Mouse (Mus musculus) forebrain, embryonic 16.5 days (tissue): ENCODE measurements around the gene Tmem102. TPM values are rescaled to one million over a fixed set of nuclear protein-coding genes. Genes with fewer than 3 reads are reported as not detected.
A peak's percentile ranks its signal among the peaks of the same experiment; 100 is the strongest.

Experiments
- ATAC-seq: fragments of 200-750 bp; cut with Nextera tagmentation; 2 replicates; pipeline ENCODE4 v1.8.0; 2017; ENCODE audit warnings: mild to moderate bottlenecking, moderate library complexity
- H3K27ac ChIP-seq: fragments of 300-500 bp; sonication (generic); 2 replicates; pipeline ENCODE4 v1.5.1; 2014; ENCODE audit warnings: low read length, control low read depth
- H3K27me3 ChIP-seq: fragments of 300-500 bp; sonication (generic); replicated peaks from 2 replicates; pipeline ENCODE4 v1.6.1; 2014; ENCODE audit warnings: low read length; ENCODE audit not compliant: control insufficient read depth, insufficient read depth
- H3K36me3 ChIP-seq: fragments of 300-500 bp; sonication (generic); 2 replicates; pipeline ENCODE4 v1.6.1; 2014; ENCODE audit not compliant: control insufficient read depth, insufficient read depth
- H3K4me1 ChIP-seq: fragments of 300-500 bp; sonication (generic); replicated peaks from 2 replicates; pipeline ENCODE4 v1.6.1; 2014; ENCODE audit warnings: low read length; ENCODE audit not compliant: control insufficient read depth, insufficient read depth
- H3K4me2 ChIP-seq: fragments of 300-500 bp; sonication (generic); 2 replicates; pipeline ENCODE4 v1.6.1; 2014; ENCODE audit warnings: mild to moderate bottlenecking, low read length, control low read depth
- H3K4me3 ChIP-seq: fragments of 300-500 bp; sonication (generic); replicated peaks from 2 replicates; pipeline ENCODE4 v1.5.1; 2014; ENCODE audit warnings: mild to moderate bottlenecking, low read length, control low read depth
- H3K9ac ChIP-seq: fragments of 300-500 bp; sonication (generic); replicated peaks from 2 replicates; pipeline ENCODE4 v1.6.1; 2014; ENCODE audit warnings: low read depth, low read length, control low read depth
- H3K9me3 ChIP-seq: fragments of 300-500 bp; sonication (generic); 2 replicates; pipeline ENCODE4 v1.6.1; 2016; ENCODE audit warnings: low read length; ENCODE audit not compliant: control insufficient read depth
- WGBS: fragments of 180-500 bp; shearing (Covaris S2); extraction: QIAGEN DNeasy Blood & Tissue Kit; methylation state at CpG from one replicate; pipeline ENCODE4 v1.1.7; 2014; 5-methylcytosine and 5-hydroxymethylcytosine counted together
- polyA plus RNA-seq: library from polyadenylated mRNA; unstranded; fragments of >200 nt; fragmentation: Nextera tagmentation; extraction: Ambion mirVana; gene quantifications from 2 replicates; pipeline ENCODE4 v1.2.1, GENCODE M21; 2015

Tmem102 gene
- polyA plus RNA-seq, 1 experiment from 2014 or later, result 0.77 TPM

GRCm38 (mm10) chr11:69766126-69766609 is 39.3 kb downstream of the Tmem102 start:
- Histone ChIP-seq H3K4me3 (peak overlapping the region; percentile 87), H3K9me3 (no peaks in the 10 kb centered on the region), H3K27me3 (no peaks in the 10 kb centered on the region), H3K4me2 (peak overlapping the region; percentile 70), H3K4me1 (peaks cover 23% of the 10 kb centered on the region), H3K36me3 (no peaks in the 10 kb centered on the region), H3K27ac (peak overlapping the region; percentile 70), H3K9ac (peak overlapping the region; percentile 95)
- WGBS, result under 1% methylated on average over 34 of the region's 37 CpGs
- ATAC-seq, result peak; percentile 82

GRCm38 (mm10) chr11:69765221-69766125 is 40.0 kb downstream of the Tmem102 start, which contains the start of gene Zbtb4:
TSS of gene Zbtb4 (plus strand) at chr11:69765912.
- peak within 1 kb of the TSS; percentile 95 for H3K9ac ChIP-seq
- H3K4me2 ChIP-seq, result peak within 1 kb of the TSS; percentile 70
- peaks cover 25% of the 10 kb centered on the region for H3K4me1 ChIP-seq
- peak within 1 kb of the TSS; percentile 70 for H3K27ac ChIP-seq
- ATAC-seq, result peak; percentile 59
- no peaks in the 10 kb centered on the region for H3K9me3 ChIP-seq
- no peaks in the 10 kb centered on the region for H3K36me3 ChIP-seq
- no peaks in the 10 kb centered on the region for H3K27me3 ChIP-seq
- WGBS, result 21% methylated on average over 35 of the region's 55 CpGs
- H3K4me3 ChIP-seq, result peak within 1 kb of the TSS; percentile 87

- H3K9me3 ChIP-seq, result no peaks in the 10 kb centered on the region
- H3K4me1 ChIP-seq, result peaks cover 36% of the 10 kb centered on the region
- no peak overlapping the region for H3K27ac ChIP-seq
- WGBS, result 68% methylated on average over 7 of the region's 7 CpGs
- no peak for ATAC-seq
- no peak overlapping the region for H3K4me3 ChIP-seq
- no peaks in the 10 kb centered on the region for H3K36me3 ChIP-seq
- no peak overlapping the region for H3K9ac ChIP-seq
- no peak overlapping the region for H3K4me2 ChIP-seq
- no peaks in the 10 kb centered on the region for H3K27me3 ChIP-seq
These were observed 41.9 kb downstream of the Tmem102 start for GRCm38 (mm10) chr11:69763551-69763950.

DNA sequence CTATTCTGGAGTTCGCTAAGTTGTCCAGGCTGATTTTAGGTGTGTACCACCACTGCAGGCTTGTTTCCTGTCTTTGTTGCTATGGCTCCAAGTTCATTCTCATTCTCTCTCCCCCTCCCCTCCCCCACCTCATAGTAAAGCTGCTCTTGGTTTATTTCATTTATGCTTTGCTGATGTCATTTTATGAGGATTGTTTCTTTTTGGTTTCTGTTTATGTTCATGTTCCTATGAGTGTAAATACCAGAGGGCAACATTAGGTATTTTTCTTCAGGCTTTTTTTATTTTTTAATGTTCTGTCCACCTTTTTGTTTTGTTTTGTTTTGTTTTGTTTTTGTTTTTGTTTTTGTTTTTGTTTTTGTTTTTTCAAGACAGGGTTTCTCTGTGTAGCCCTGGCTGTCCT is 43.6 kb downstream of the Tmem102 start, which contains the start of gene Slc35g3:
Gene Slc35g3, minus strand, starts transcription at position 101 of the 400 bp plus-strand sequence.
- 79% methylated on average over 1 of the region's 1 CpGs for WGBS
- H3K4me1 ChIP-seq, result peaks cover 32% of the 10 kb centered on the region
- no peak within 1 kb of the TSS for H3K4me2 ChIP-seq
- H3K27me3 ChIP-seq, result no peaks in the 10 kb centered on the region
- H3K9me3 ChIP-seq, result no peaks in the 10 kb centered on the region
- ATAC-seq, result no peak
- no peak within 1 kb of the TSS for H3K9ac ChIP-seq
- no peak within 1 kb of the TSS for H3K4me3 ChIP-seq
- no peaks in the 10 kb centered on the region for H3K36me3 ChIP-seq
- no peak within 1 kb of the TSS for H3K27ac ChIP-seq

GRCm38 (mm10) chr11:69760901-69761200 is 44.6 kb downstream of the Tmem102 start:
- no peaks in the 10 kb centered on the region for H3K27me3 ChIP-seq
- H3K4me2 ChIP-seq, result no peak overlapping the region
- H3K4me3 ChIP-seq, result no peak overlapping the region
- no peak overlapping the region for H3K9ac ChIP-seq
- no peak for ATAC-seq
- no peaks in the 10 kb centered on the region for H3K9me3 ChIP-seq
- no peaks in the 10 kb centered on the region for H3K36me3 ChIP-seq
- WGBS, result 89% methylated on average over 7 of the region's 7 CpGs
- no peak overlapping the region; the same call in 1 of the 2 replicates for H3K27ac ChIP-seq
- peaks cover 32% of the 10 kb centered on the region for H3K4me1 ChIP-seq

- peaks cover 34% of the 10 kb centered on the region for H3K4me1 ChIP-seq
- H3K4me2 ChIP-seq, result peak overlapping the region; percentile 81
- H3K9ac ChIP-seq, result peak overlapping the region; percentile 65
- H3K27me3 ChIP-seq, result no peaks in the 10 kb centered on the region
- H3K9me3 ChIP-seq, result no peaks in the 10 kb centered on the region
- H3K27ac ChIP-seq, result peak overlapping the region; percentile 99
- H3K36me3 ChIP-seq, result no peaks in the 10 kb centered on the region
- no peak overlapping the region; the same call in 1 of the 2 replicates for H3K4me3 ChIP-seq
- WGBS, result 78% methylated on average over 14 of the region's 14 CpGs
- ATAC-seq, result no peak
These were observed 45.1 kb downstream of the Tmem102 start for GRCm38 (mm10) chr11:69760160-69760900.

DNA sequence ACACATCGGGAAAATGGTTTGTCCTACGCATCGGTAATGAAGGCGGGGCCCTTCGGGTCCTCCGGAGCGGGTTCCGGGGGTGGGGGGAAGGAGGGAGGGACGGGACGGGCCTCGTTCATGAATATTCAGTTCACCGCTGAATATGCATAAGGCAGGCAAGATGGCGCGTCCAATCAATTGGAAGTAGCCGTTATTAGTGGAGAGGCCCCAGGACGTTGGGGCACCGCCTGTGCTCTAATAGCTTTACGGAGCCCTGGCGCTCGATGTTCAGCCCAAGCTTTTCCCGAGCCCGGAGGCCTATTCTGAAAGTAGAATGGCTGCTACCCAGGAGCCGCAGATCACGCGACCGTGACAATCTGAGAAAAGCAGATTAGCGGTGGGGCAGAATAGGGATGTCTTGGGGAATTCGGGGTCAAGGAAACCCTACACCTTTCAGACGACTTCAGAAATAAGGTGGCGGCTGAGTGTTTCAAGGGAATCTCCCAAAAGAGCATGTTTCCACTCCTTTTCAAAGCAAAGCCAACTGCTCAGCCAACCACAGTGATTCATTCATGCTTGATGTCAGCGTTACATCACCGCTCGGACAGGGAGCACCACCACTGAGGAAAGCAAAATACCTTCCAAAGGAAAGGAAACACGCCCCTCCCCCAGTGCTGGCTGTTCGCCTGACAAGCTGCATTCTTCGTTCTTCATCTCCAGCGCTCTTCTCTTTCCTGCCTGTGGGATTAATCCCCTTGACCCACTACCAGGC is 46.3 kb downstream of the Tmem102 start:
- Histone ChIP-seq H3K9ac (peak overlapping the region; percentile 65), H3K36me3 (no peaks in the 10 kb centered on the region), H3K27ac (peak overlapping the region; percentile 99), H3K4me3 (peak overlapping the region; percentile 48), H3K27me3 (no peaks in the 10 kb centered on the region), H3K4me2 (peak overlapping the region; percentile 81), H3K9me3 (no peaks in the 10 kb centered on the region), H3K4me1 (peaks cover 38% of the 10 kb centered on the region)
- under 1% methylated on average over 37 of the region's 37 CpGs for WGBS
- peak; percentile 83 for ATAC-seq

- Histone ChIP-seq H3K4me2 (peak within 1 kb of the TSS; percentile 81), H3K4me3 (peak within 1 kb of the TSS; percentile 48), H3K9me3 (no peaks in the 10 kb centered on the region), H3K4me1 (peaks cover 41% of the 10 kb centered on the region), H3K27ac (peak within 1 kb of the TSS; percentile 99), H3K36me3 (no peaks in the 10 kb centered on the region), H3K27me3 (no peaks in the 10 kb centered on the region), H3K9ac (peak within 1 kb of the TSS; percentile 77)
- under 1% methylated on average over 33 of the region's 36 CpGs for WGBS
- peak; percentile 94 for ATAC-seq
These were observed 46.9 kb downstream of the Tmem102 start, which contains the start of gene Polr2a for GRCm38 (mm10) chr11:69758478-69758970. TSS of gene Polr2a (minus strand) at chr11:69758637.
